In genomic region chr11:118434093-118434492, GRCm38 (mm10) we compare ENCODE assay signal across 10 mouse cellular contexts. TPM values are rescaled to one million over a fixed set of nuclear protein-coding genes. Genes with fewer than 3 reads are reported as not detected.
DNase-seq lines count a peak whose midpoint lies in the region; ATAC-seq and TF ChIP-seq lines count a peak whose summit lies in the region.
"Had no signal": no experiment of that assay in that cellular context is flagged by ENCODE, and none has a peak within 500 bp of the region (broad histone marks: within the 10 kb centered on the region; RNA-seq: fewer than 3 reads in every experiment).

No protein-coding gene starts in this region.

- 22% methylated on average over 13 of the region's 13 CpGs for WGBS in liver, embryonic 12.5 days (ENCODE audit: insufficient replicate concordance)
- whole genome bisulfite sequencing in liver, postnatal 0 days (ENCODE audit: insufficient replicate concordance), result 43% methylated on average over 13 of the region's 13 CpGs
- WGBS in forebrain, embryonic 10.5 days, result 65% methylated on average over 13 of the region's 13 CpGs
- WGBS in hindbrain, postnatal 0 days, result 34% methylated on average over 13 of the region's 13 CpGs
- WGBS in neural tube, embryonic 13.5 days, result 45% methylated on average over 13 of the region's 13 CpGs

- H3K4me2 ChIP-seq in liver, embryonic 12.5 days, result peak overlapping the region; percentile 37
- H3K4me2 ChIP-seq in liver, postnatal 0 days (ENCODE audit: low read depth, low read length), result no peak overlapping the region
- peak overlapping the region; percentile 34 for H3K4me2 ChIP-seq in hindbrain, postnatal 0 days (ENCODE audit: low read depth, low read length)
- 0 out of 2 replicates have a peak overlapping the region, but pooled peaks have one; percentile 27 for H3K4me2 ChIP-seq in neural tube, embryonic 13.5 days

- H3K27ac ChIP-seq in liver, embryonic 12.5 days, result no peak overlapping the region
- no peak overlapping the region for H3K27ac ChIP-seq in liver, postnatal 0 days (ENCODE audit: low read depth)
- peak overlapping the region; percentile 54 for H3K27ac ChIP-seq in forebrain, embryonic 10.5 days
- H3K27ac ChIP-seq in hindbrain, postnatal 0 days, result no peak overlapping the region
- no peak overlapping the region for H3K27ac ChIP-seq in neural tube, embryonic 13.5 days (replicated peaks)
- H3K27ac ChIP-seq: macrophage had no signal

- peaks cover 20% of the 10 kb centered on the region for H3K4me1 ChIP-seq in liver, embryonic 12.5 days
- H3K4me1 ChIP-seq in liver, postnatal 0 days (ENCODE audit: insufficient read depth), result no peaks in the 10 kb centered on the region
- H3K4me1 ChIP-seq in forebrain, embryonic 10.5 days, result peaks cover 72% of the 10 kb centered on the region
- peaks cover 23% of the 10 kb centered on the region for H3K4me1 ChIP-seq in hindbrain, postnatal 0 days (ENCODE audit: insufficient read depth, low read length)
- H3K4me1 ChIP-seq in neural tube, embryonic 13.5 days (replicated peaks), result peaks cover 75% of the 10 kb centered on the region

- H3K4me3 ChIP-seq in liver, embryonic 12.5 days, result no peak overlapping the region
- H3K4me3 ChIP-seq in liver, postnatal 0 days (ENCODE audit: low read depth, low read length), result no peak overlapping the region
- peak overlapping the region; percentile 13 for H3K4me3 ChIP-seq in forebrain, embryonic 10.5 days
- H3K4me3 ChIP-seq in hindbrain, postnatal 0 days (ENCODE audit: low read length), result no peak overlapping the region
- H3K4me3 ChIP-seq in neural tube, embryonic 13.5 days, result no peak overlapping the region

- no peak for TF ChIP-seq EP300 in liver, postnatal 0 days (IDR thresholded peaks at IDR 0.05; ENCODE audit: low read depth)

- no peak for DNase-seq in liver, postnatal 0 days
- no peak for DNase-seq in forebrain, embryonic 10.5 days (ENCODE audit: extremely low spot score, low spot score)
- no peak for DNase-seq in hindbrain, postnatal 0 days (ENCODE audit: low spot score)
- no peak for DNase-seq in testis, postnatal 10 days (ENCODE audit: low spot score)
- DNase-seq in spleen, adult 18-20 months, result no peak
- DNase-seq: right cerebral cortex, postnatal 25 days had no signal

- no peaks in the 10 kb centered on the region for H3K9me3 ChIP-seq in liver, embryonic 12.5 days (replicated peaks)
- no peaks in the 10 kb centered on the region for H3K9me3 ChIP-seq in liver, postnatal 0 days (ENCODE audit: low read length)
- no peaks in the 10 kb centered on the region for H3K9me3 ChIP-seq in forebrain, embryonic 10.5 days
- no peaks in the 10 kb centered on the region for H3K9me3 ChIP-seq in hindbrain, postnatal 0 days (ENCODE audit: low read length)
- no peaks in the 10 kb centered on the region for H3K9me3 ChIP-seq in neural tube, embryonic 13.5 days

- H3K27me3 ChIP-seq in liver, embryonic 12.5 days (replicated peaks), result peaks cover 23% of the 10 kb centered on the region
- peaks cover 3% of the 10 kb centered on the region; the same call in 1 of the 2 replicates for H3K27me3 ChIP-seq in liver, postnatal 0 days (ENCODE audit: insufficient read depth, low read length)
- peaks cover 13% of the 10 kb centered on the region for H3K27me3 ChIP-seq in forebrain, embryonic 10.5 days (ENCODE audit: poor library complexity, severe bottlenecking)
- H3K27me3 ChIP-seq in hindbrain, postnatal 0 days (ENCODE audit: insufficient read depth, low read length), result no peaks in the 10 kb centered on the region
- peaks cover 4% of the 10 kb centered on the region; the same call in 1 of the 2 replicates for H3K27me3 ChIP-seq in neural tube, embryonic 13.5 days
- H3K27me3 ChIP-seq: Patski had no signal

- ATAC-seq in liver, embryonic 12.5 days, result no peak
- ATAC-seq in liver, postnatal 0 days, result no peak
- ATAC-seq in hindbrain, postnatal 0 days, result no peak
- ATAC-seq in neural tube, embryonic 13.5 days (ENCODE audit: low read depth), result no peak
- ATAC-seq: Patski had no signal

- H3K36me3 ChIP-seq in liver, embryonic 12.5 days, result no peaks in the 10 kb centered on the region
- H3K36me3 ChIP-seq in liver, postnatal 0 days (replicated peaks; ENCODE audit: insufficient read depth, low read length), result no peaks in the 10 kb centered on the region
- no peaks in the 10 kb centered on the region for H3K36me3 ChIP-seq in forebrain, embryonic 10.5 days (replicated peaks)
- H3K36me3 ChIP-seq in hindbrain, postnatal 0 days (ENCODE audit: insufficient read depth, low read length), result no peaks in the 10 kb centered on the region
- H3K36me3 ChIP-seq in neural tube, embryonic 13.5 days, result no peaks in the 10 kb centered on the region

- TF ChIP-seq CTCF in liver, postnatal 0 days (IDR thresholded peaks at IDR 0.05; ENCODE audit: low read depth), result no peak
- TF ChIP-seq CTCF in hindbrain, postnatal 0 days (IDR thresholded peaks at IDR 0.05; ENCODE audit: low read depth), result no peak

- no peak overlapping the region for H3K9ac ChIP-seq in liver, embryonic 12.5 days
- no peak overlapping the region for H3K9ac ChIP-seq in liver, postnatal 0 days (replicated peaks)
- H3K9ac ChIP-seq in hindbrain, postnatal 0 days (replicated peaks; ENCODE audit: low read length), result 0 out of 2 replicates have a peak overlapping the region, but pooled peaks have one; percentile 5
- H3K9ac ChIP-seq in neural tube, embryonic 13.5 days, result peak overlapping the region; percentile 12; the same call in 1 of the 2 replicates

RNA-seq across cellular contexts. Expression of gene C1qtnf1, which starts 6.1 kb away (rescaled TPM):
- 1.8 and 2.2 TPM in 2 replicates for polyA plus RNA-seq in liver, embryonic 12.5 days (2016; fragmentation: Nextera tagmentation; extraction: Ambion mirVana)
- 5.8 and 5.9 TPM in 2 replicates for polyA plus RNA-seq in liver, postnatal 0 days (2015; fragmentation: Nextera tagmentation; extraction: Ambion mirVana)
- polyA plus RNA-seq in forebrain, embryonic 10.5 days (2016; fragmentation: Nextera tagmentation; extraction: Ambion mirVana), result 1.5 and 2.3 TPM in 2 replicates
- total RNA-seq in hindbrain, postnatal 0 days (2014; rRNA removed), result 5.4 TPM in 2 replicates
- 3.5 and 4.3 TPM in 2 replicates for polyA plus RNA-seq in hindbrain, postnatal 0 days (2015; fragmentation: Nextera tagmentation; extraction: Ambion mirVana)
- 4.4 and 4.8 TPM in 2 replicates for polyA plus RNA-seq in neural tube, embryonic 13.5 days (2015; fragmentation: Nextera tagmentation; extraction: Ambion mirVana)

RNA-seq across cellular contexts. Expression of gene Cant1, which starts 15.2 kb away (rescaled TPM):
- 14.5 and 14.9 TPM in 2 replicates for polyA plus RNA-seq in liver, embryonic 12.5 days (2016; fragmentation: Nextera tagmentation; extraction: Ambion mirVana)
- polyA plus RNA-seq in liver, postnatal 0 days (2015; fragmentation: Nextera tagmentation; extraction: Ambion mirVana), result 7.5 and 7.8 TPM in 2 replicates
- 19.0 and 19.2 TPM in 2 replicates for polyA plus RNA-seq in forebrain, embryonic 10.5 days (2016; fragmentation: Nextera tagmentation; extraction: Ambion mirVana)
- total RNA-seq in hindbrain, postnatal 0 days (2014; rRNA removed), result 47.9 and 51.7 TPM in 2 replicates
- 24.7 and 25.8 TPM in 2 replicates for polyA plus RNA-seq in hindbrain, postnatal 0 days (2015; fragmentation: Nextera tagmentation; extraction: Ambion mirVana)
- 25.7 and 28.2 TPM in 2 replicates for polyA plus RNA-seq in neural tube, embryonic 13.5 days (2015; fragmentation: Nextera tagmentation; extraction: Ambion mirVana)

RNA-seq across cellular contexts. Expression of gene Lgals3bp, which starts 32.2 kb away (rescaled TPM):
- 22.7 TPM in 2 replicates for polyA plus RNA-seq in liver, embryonic 12.5 days (2016; fragmentation: Nextera tagmentation; extraction: Ambion mirVana)
- polyA plus RNA-seq in liver, postnatal 0 days (2015; fragmentation: Nextera tagmentation; extraction: Ambion mirVana), result 68.3 and 74.1 TPM in 2 replicates
- 0.47 and 1.0 TPM in 2 replicates for polyA plus RNA-seq in forebrain, embryonic 10.5 days (2016; fragmentation: Nextera tagmentation; extraction: Ambion mirVana)
- 25.5 and 30.6 TPM in 2 replicates for total RNA-seq in hindbrain, postnatal 0 days (2014; rRNA removed)
- 15.4 and 18.5 TPM in 2 replicates for polyA plus RNA-seq in hindbrain, postnatal 0 days (2015; fragmentation: Nextera tagmentation; extraction: Ambion mirVana)
- 2.7 and 4.2 TPM in 2 replicates for polyA plus RNA-seq in neural tube, embryonic 13.5 days (2015; fragmentation: Nextera tagmentation; extraction: Ambion mirVana)

RNA-seq across cellular contexts. Expression of gene Engase, which starts 42.5 kb away (rescaled TPM):
- polyA plus RNA-seq in liver, embryonic 12.5 days (2016; fragmentation: Nextera tagmentation; extraction: Ambion mirVana), result 11.7 and 12.6 TPM in 2 replicates
- 4.9 and 5.6 TPM in 2 replicates for polyA plus RNA-seq in liver, postnatal 0 days (2015; fragmentation: Nextera tagmentation; extraction: Ambion mirVana)
- polyA plus RNA-seq in forebrain, embryonic 10.5 days (2016; fragmentation: Nextera tagmentation; extraction: Ambion mirVana), result 7.1 and 7.9 TPM in 2 replicates
- 9.0 and 20.7 TPM in 2 replicates for total RNA-seq in hindbrain, postnatal 0 days (2014; rRNA removed)
- polyA plus RNA-seq in hindbrain, postnatal 0 days (2015; fragmentation: Nextera tagmentation; extraction: Ambion mirVana), result 6.5 and 7.0 TPM in 2 replicates
- polyA plus RNA-seq in neural tube, embryonic 13.5 days (2015; fragmentation: Nextera tagmentation; extraction: Ambion mirVana), result 8.1 and 10.0 TPM in 2 replicates

Comparison
In these comparisons a context has a peak if more than half of its experiments do, and no peak if none do; other contexts are left out.
1. H3K9ac ChIP-seq: peak in hindbrain, postnatal 0 days (single experiment) and neural tube, embryonic 13.5 days (single experiment); none in liver, embryonic 12.5 days (single experiment) and liver, postnatal 0 days (single experiment).